Mouse (Mus musculus) mouse embryonic stem cell (cell line): ENCODE data around the gene Gm17374.
"Not testable (repeated sequence)": the region's sequence is repeated elsewhere in the genome, so short reads cannot be mapped to it uniquely, and the experiment has no call there.

ENCODE experiments used
- in situ Hi-C, 2 experiments: fragments of 300-500 bp; cut with MboI; formaldehyde crosslinking; loops; 1 replicate in 1 of 2; 3 replicates in 1 of 2; pipeline ENCODE4 v1.14.3; 2019 to 2020; ENCODE audit warnings: low sequenced_read_pairs in 2 of 2, low pct_unique_long_range_greater_than_20kb in 1 of 2, mixed read lengths in 1 of 2; ENCODE audit not compliant: unreplicated experiment in 1 of 2

Gm17374 gene

DNA sequence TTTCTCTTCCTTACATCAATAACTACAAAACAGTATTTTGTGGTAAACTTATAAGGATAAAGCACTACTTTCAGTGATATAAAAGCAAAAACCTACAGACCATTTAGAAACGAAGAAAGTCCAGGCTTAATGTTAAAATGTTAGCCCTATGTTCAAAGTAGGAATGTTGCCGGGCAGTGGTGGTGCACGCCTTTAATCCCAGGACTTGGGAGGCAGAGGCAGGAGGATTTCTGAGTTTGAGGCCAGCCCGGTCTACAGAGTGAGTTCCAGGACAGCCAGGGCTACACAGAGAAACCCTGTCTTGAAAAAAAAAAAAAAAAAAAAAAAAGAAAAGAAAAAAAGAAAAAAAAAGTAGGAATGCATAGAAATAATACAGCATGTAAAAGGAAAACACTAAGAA lies at the start of gene Gm17374:
TSS of gene Gm17374 (plus strand) at position 301 of the 400 bp plus-strand sequence.
- in situ Hi-C loops, result not testable (repeated sequence)

DNA sequence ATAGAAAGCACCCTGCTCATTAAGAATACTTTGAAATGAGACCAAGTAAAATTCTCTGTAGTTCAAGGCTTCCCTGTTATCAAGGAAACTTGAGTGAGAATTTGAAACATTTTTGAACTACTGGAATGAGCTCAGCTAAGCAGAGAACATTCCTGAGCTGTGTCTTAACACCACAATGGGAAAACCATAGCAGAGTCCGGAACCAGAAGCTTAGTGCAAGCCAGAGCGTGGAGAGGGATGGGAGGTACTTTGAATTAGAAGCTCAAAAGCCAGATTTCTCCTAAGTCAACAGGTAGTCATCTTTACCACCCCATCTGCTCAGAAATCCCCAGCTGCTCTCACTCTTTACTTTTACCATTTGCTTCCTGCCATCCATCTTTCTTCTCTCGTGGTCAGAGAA lies 46.9 kb upstream of the Gm17374 start:
- in situ Hi-C loops, result no loop called here

DNA sequence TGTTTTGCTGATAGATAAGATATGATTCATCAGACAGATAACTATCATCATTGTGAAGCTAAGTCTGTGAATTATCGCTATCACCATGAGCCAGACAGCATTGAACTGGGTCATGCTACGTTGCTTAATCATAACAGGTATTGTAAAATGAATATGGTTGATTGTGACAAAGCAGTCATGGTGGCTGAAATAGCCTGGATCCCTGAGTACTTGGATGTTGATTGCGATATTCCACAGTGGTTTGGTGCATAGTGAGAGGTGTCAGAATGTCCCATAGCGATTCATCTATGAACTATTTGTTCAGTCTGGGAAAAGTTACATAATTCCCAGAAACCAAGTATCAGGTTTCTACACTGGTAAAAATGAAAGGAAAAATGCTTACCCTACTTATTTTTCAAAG lies 44.2 kb upstream of the Gm17374 start:
- in situ Hi-C loops, result no loop called here

DNA sequence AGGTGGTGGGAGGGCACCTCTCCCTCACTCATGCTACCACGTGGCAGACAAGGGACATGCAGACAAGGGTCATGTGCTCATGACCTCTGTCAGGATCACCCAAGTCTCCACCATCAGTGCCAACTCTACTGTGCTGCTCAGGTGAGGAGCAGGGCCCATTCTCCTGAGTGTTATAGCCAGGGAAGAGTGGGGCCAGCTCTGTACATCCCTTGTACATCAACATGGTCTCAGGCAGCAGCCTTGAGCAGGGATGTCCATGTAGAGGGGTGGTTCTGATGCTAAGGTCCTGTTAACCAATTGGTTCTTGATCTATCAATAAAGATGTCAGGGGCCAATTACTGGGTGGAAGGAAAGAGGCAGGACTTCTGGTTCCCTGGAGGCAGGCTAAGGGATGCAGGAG lies 42.9 kb upstream of the Gm17374 start:
- in situ Hi-C loops, result no loop called here

DNA sequence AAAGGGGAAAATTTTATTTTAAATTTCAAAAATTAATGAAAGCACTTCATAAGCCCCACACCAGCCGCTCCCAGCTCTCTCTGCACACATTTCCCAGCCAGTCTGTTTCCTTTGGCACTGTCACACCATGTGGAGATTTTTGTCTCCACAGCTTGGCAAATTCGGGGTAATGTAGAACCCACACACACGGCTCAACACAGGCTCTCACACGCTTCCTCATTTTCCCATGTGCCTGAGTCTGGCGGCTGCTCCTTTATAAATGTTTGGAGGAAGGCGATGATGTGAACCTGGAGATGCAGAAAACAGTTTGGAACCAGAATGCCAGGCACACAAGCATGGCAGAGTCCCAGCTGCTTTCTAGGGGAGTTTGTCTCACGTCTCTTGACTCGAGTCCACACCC lies 38.0 kb upstream of the Gm17374 start:
- in situ Hi-C loops, result no loop called here

DNA sequence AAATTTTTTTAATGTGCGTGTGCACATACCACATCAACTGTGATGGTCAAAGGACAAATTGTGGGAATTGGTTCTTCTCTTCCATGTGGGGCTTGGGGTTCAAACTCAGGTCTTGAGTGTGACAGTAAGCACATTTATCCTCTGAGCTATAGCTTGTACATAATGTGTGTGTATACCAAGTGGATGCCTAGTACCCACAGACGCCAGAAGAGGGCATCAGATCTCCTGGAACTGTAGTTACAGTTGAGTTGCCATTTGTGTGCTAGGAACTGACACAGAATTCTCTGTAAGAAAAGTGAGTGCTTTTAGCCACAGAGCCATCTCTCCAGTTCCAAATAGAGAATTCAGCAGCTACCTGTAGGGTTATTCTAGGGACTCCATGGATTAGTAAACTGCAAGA lies 26.3 kb upstream of the Gm17374 start:
- in situ Hi-C loops, result no loop called here

DNA sequence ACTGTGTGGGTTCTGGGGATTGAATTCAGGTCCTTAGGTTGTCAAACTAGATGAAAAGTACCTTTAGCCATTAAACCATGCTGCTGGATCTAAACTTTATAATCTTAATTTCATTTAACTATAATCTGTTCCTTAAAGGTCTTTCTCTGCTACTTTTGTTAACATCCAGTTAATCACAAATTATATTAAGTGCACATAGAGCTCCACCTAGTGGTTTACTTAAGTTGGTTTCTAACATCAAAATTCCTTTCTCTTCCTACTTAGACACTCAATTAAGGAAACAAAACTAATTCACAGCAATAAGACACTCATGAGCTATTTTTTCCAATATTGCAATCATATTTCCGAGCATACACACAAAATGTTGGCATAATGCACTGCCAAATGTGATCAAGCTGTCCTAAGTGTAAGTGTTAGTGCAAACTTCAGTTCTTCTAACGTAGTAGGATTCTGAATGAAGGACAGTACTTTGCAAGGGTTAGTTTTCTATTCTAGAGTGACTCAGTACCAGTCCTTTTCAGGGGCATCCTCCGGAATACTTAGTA lies 7.4 kb downstream of the Gm17374 start:
- in situ Hi-C loops, result no loop called here

DNA sequence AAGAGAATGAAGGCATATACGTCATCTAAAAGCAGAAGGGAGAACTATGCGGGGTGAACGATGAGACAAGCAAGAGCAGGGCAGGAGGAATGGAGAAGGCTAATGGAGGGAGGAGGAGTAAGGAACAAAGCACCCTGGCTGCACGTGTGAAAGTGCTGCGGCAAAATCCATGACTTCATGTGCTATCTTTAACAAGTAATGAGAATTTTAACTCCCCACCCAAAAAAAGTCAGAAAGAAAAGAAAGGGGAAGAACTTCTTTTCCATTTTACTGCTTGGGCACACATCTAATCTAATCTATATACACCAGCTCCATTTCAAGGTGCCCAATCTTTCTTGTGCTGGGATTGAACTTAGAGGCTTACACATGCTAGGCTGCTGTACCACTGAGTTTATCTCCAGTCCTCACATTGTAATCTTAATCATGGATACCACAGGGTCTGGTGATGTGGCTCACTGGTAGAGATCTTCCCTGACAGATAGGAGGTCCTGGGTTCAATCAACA lies 11.6 kb downstream of the Gm17374 start:
- in situ Hi-C loops, result no loop called here

DNA sequence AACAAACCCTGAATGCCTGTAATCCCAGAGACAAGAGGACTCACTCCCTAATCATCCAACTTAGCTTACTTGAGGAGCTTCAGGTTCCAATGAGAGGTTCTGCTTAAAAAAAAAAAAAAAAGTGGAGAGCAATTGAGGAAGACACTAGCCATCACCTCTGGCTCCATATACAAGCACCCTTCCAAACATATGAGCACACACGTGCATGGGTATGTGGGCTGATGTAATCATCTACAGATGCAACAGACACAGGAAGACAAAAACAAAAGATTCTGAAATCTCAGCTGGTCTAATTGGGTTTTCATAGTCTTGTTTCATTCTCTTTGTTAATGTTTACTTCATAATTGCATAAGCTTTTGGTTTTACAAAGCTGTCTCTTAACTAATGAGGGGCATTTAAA lies 17.2 kb downstream of the Gm17374 start:
- in situ Hi-C loops, result no loop called here

DNA sequence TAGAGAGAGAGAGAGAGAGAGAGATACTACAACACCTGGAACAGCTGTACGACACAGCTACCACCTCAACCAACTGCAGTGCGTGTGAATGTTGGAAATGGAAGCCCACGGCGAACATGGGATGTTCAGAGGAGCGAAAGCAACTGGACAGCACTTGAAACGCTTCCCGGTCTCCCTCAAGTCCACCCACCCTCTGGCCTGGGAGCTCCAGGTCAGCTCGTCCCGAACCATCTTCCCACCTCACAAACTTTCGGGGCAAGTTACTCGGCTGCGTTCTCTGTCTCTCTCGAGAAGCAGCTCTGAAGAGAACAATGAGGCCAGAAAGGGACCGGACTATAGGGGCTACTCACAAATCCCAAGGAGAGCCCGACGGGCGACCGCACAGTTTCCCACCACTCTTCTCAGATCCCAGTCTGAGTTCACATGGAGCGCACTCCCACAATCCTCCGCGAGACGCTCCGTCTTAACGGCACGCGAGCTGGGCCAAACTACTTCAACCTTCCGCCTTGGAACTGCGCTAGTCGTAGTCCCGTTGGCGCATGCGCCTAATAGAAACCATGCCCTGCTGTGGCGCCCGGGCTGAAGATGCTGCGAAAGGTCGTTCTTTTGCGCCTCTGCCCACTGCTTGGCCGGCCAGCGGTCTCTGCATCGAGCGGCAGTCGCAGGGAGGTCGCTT lies 18.4 kb downstream of the Gm17374 start, which contains the start of the genes Esf1 and Ndufaf5:
TSS of gene Esf1 (minus strand) at position 438 of the 676 bp plus-strand sequence.
TSS of gene Ndufaf5 (plus strand) at position 523 of the 676 bp plus-strand sequence.
- in situ Hi-C loops, result no loop called here

DNA sequence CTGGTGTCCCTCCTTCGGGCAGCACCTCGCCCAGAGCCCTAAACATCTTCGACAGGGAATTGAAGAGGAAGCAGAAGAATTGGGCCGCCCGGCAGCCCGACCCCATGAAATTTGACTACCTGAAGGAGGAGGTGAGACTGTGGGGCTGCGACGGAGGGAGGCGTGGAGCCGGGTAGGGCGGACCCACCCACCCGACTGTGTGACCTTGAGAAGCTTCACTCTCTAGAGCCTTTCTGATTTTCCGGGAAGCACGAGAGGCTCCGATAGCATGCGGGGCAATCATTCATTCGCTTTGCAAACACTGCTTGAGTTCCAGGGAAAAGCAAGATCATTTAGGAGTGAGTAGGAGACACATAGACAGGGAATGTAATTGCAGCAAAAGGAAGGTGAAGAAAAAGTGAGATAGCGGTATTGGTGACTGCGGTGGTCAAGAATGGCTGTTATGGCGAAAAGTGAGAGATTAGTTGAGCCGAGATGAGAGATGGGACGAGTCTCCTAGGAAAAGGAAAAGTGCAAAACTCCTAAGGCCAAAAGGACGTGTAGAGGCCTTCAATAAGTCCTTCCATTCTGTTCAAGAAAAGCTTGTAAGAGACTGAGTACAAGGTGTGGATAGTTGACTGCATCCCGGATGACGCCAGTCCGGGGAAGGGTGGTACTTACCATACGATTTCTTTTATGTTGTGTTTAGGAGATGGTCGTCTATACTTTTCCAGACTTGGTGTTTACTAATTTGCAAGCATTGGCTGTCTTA lies 19.1 kb downstream of the Gm17374 start:
- in situ Hi-C loops, result no loop called here

DNA sequence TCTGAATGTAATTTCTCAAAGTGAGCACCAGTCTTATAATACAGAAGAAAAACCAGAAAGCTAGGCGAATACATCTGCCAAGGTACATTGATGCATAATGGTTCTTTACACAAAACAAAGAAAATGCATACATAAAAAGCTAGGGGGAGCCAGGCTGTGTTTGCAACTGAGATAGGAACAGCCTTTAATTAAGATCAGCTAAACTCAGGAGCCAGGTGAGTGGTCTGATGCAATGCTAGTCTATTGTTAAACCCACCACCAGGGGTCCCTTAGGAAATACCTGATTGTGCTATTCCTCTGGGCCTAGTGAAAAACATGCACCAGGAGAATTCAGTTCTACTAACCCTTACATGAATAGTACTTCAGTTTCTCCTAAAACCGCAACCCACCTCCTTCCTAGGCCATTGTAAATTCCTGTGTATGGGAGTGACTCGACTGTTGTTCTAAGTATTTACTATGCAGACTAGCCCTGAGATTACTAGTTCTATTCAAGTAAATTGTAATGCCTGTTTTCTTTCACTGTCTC lies 33.9 kb downstream of the Gm17374 start:
- in situ Hi-C loops, result not testable (repeated sequence)

DNA sequence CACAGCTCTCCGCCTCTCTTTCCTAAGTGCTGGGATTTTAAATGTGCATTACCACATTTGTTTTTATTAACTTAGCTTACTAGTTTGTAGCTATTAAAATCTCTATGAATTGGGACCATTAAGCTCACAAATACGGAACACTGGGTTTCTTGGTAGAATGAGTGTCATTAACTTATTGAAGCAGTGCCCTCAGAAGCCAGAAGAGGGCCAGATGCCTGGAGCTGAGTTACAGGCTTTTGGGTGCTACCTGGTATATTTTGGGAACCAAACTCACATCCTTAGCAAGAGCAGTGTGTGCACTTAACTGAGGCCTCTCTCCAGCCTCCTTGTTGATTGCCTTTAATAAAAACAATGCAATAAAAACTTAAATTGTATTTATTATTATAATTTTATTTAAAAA lies 48.9 kb downstream of the Gm17374 start:
- in situ Hi-C loops, result no loop called here

DNA sequence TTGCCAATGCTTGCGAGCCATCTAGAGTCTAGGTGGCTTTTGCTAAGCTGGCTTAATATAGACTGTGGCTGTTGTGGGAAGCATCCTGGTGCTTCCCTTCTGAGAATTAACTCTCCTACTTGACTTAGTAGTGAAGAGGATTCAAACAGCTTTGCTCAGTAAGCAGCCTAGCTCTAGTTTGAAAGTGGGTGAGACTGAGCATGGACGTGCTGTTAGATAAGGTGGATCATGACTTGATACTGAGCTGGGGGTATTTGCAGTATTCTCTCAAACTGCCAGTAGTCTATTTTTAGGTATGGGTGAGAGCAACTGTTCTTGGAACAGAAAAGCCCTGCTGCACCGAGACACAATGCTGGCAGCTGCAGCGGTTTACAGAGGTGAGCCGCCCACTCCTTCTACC lies 50.7 kb downstream of the Gm17374 start:
- in situ Hi-C loops, result no loop called here
